9 mouse cellular contexts compared by ENCODE assay signal in the genomic region with DNA sequence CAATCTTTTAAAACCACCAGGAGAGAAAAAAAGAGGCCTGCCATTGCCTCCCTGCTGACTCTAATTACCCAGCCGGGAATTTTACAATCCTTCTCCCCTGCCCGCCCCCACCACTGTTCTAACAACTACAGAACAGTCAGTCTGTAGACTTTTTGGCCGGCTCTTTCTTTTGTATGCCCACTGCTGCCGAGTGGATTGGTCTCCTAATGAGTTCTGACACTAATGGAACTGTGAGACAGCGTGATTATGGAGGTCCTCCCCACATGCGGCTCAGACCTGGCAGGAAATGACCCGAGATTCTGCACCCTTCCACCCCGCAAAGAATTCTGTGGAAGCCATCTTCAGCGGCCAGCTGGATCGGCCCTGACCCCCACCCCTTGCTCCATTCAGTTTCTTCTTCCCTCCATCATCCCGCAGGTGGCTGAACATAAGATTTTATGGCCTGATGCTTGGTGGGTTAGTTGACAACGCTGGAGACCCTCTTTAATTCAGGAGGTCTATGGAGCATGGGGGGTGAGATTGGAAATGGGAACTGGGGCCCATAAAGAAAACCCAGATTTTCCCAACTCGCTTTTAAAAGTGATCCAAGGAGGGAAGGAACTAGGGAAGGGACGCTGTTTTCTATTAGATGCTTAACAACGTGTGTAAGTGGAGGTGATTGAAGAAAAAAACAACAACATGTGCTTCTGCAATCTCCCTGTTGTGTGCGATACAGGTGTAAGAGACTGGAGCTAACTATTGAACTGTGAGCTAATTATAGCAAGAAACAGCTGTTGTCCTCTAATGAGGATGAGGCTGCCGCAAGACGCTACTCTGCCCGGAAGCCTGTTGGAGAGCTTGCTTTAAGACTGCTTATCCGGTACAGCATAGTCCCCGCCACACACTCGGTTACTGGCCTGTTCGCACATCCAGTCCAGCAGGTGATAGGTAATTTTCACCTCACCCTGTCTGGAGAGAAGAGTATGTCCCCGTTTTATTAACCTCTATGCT.
A peak's percentile ranks its signal among the peaks of the same experiment; 100 is the strongest.
DNase-seq lines count a peak whose midpoint lies in the region; ATAC-seq lines count a peak whose summit lies in the region.
"Had no signal": no experiment of that assay in that cellular context is flagged by ENCODE, and none has a peak within 500 bp of the region (broad histone marks: within the 10 kb centered on the region; RNA-seq: fewer than 3 reads in every experiment).

No protein-coding gene starts in this region.

- no peaks in the 10 kb centered on the region for H3K27me3 ChIP-seq in hindbrain, embryonic 11.5 days (ENCODE audit: control insufficient read depth, insufficient read depth, low read length)
- H3K27me3 ChIP-seq in midbrain, embryonic 11.5 days (ENCODE audit: control insufficient read depth, insufficient read depth, low read length): no peaks in the 10 kb centered on the region

- 57% methylated on average over 24 of the region's 24 CpGs for WGBS in hindbrain, embryonic 11.5 days
- WGBS in midbrain, embryonic 11.5 days: 52% methylated on average over 24 of the region's 24 CpGs

- no peaks in the 10 kb centered on the region for H3K36me3 ChIP-seq in hindbrain, embryonic 11.5 days (ENCODE audit: control insufficient read depth, insufficient read depth, low read length)
- H3K36me3 ChIP-seq in midbrain, embryonic 11.5 days (ENCODE audit: control insufficient read depth, insufficient read depth, low read length): no peaks in the 10 kb centered on the region

- no peak overlapping the region for H3K4me2 ChIP-seq in hindbrain, embryonic 11.5 days (replicated peaks; ENCODE audit: low read depth, low read length)
- H3K4me2 ChIP-seq in midbrain, embryonic 11.5 days: no peak overlapping the region
- H3K4me2 ChIP-seq: lung, embryonic 14.5 days had no signal

- DNase-seq in brain, adult 2 months (ENCODE audit: low read depth, low spot score): peak; percentile 10
- DNase-seq in embryo, embryonic 9.5 days (ENCODE audit: extremely low spot score): peak; percentile 15
- DNase-seq in hindbrain, embryonic 11.5 days (ENCODE audit: low spot score): no peak
- DNase-seq in midbrain, embryonic 11.5 days (ENCODE audit: low spot score, missing footprints): peak; percentile 83
- no peak for DNase-seq in adrenal gland, postnatal 4 days (ENCODE audit: low spot score in 2 of 2)
- no peak for DNase-seq in layer of hippocampus, adult 9-11 months
- DNase-seq: gastrocnemius, postnatal 10 days had no signal

- peaks cover 16% of the 10 kb centered on the region; the same call in 1 of the 2 replicates for H3K4me1 ChIP-seq in hindbrain, embryonic 11.5 days (replicated peaks; ENCODE audit: control insufficient read depth, insufficient read depth, low read length)
- H3K4me1 ChIP-seq in midbrain, embryonic 11.5 days (ENCODE audit: control insufficient read depth, insufficient read depth, low read length): peaks cover 20% of the 10 kb centered on the region

- no peak overlapping the region for H3K4me3 ChIP-seq in hindbrain, embryonic 11.5 days (ENCODE audit: low read depth, low read length)
- H3K4me3 ChIP-seq in midbrain, embryonic 11.5 days (ENCODE audit: low read depth, low read length): no peak overlapping the region

- H3K9ac ChIP-seq in hindbrain, embryonic 11.5 days (ENCODE audit: low read depth, low read length): no peak overlapping the region
- H3K9ac ChIP-seq in midbrain, embryonic 11.5 days (ENCODE audit: low read length): no peak overlapping the region
- H3K9ac ChIP-seq: lung, embryonic 14.5 days had no signal

- 0 out of 2 replicates have a peak, but pooled peaks have one; percentile 21 for ATAC-seq in hindbrain, embryonic 11.5 days (ENCODE audit: low FRiP score)
- no peak for ATAC-seq in midbrain, embryonic 11.5 days (ENCODE audit: low FRiP score)
- ATAC-seq in inflammation-experienced regulatory T-cells, adult 6 months: no peak

- H3K27ac ChIP-seq in hindbrain, embryonic 11.5 days (ENCODE audit: low read depth, low read length): no peak overlapping the region
- no peak overlapping the region; the same call in 1 of the 2 replicates for H3K27ac ChIP-seq in midbrain, embryonic 11.5 days (ENCODE audit: low read depth, low read length)

- H3K9me3 ChIP-seq in hindbrain, embryonic 11.5 days (ENCODE audit: control insufficient read depth, low read length): no peaks in the 10 kb centered on the region
- no peaks in the 10 kb centered on the region for H3K9me3 ChIP-seq in midbrain, embryonic 11.5 days (ENCODE audit: control insufficient read depth, low read length)

Comparison
In these comparisons a context has a peak if more than half of its experiments do, and no peak if none do; other contexts are left out.
1. DNase-seq: peak in brain, adult 2 months (single experiment), embryo, embryonic 9.5 days (single experiment) and midbrain, embryonic 11.5 days (single experiment); none in hindbrain, embryonic 11.5 days (single experiment), adrenal gland, postnatal 4 days (0 of 2) and layer of hippocampus, adult 9-11 months (single experiment).